Mouse (Mus musculus) liver, embryonic 11.5 days (tissue): ENCODE data around the gene Alyref. TPM values are rescaled to one million over a fixed set of nuclear protein-coding genes. Genes with fewer than 3 reads are reported as not detected.

Source experiments
- ATAC-seq: fragments of 200-750 bp; cut with Nextera tagmentation; replicated peaks from 2 replicates; pipeline ENCODE4 v1.8.0; 2017; ENCODE audit warnings: moderate number of reproducible peaks, mild to moderate bottlenecking, moderate TSS enrichment, moderate library complexity; ENCODE audit not compliant: low FRiP score
- DNase-seq: peaks from one replicate; pipeline ENCODE4 v3.0.0-alpha.2; 2017; ENCODE audit warnings: low spot score
- H3K27ac ChIP-seq: fragments of 300-500 bp; sonication (generic); 2 replicates; pipeline ENCODE4 v1.5.1; 2014; ENCODE audit warnings: mild to moderate bottlenecking, low read depth, low read length, control low read depth
- H3K27me3 ChIP-seq: fragments of 300-500 bp; sonication (generic); replicated peaks from 2 replicates; pipeline ENCODE4 v1.6.1; 2014; ENCODE audit warnings: low read length, mixed read lengths; ENCODE audit not compliant: control insufficient read depth, insufficient read depth
- H3K36me3 ChIP-seq: fragments of 300-500 bp; sonication (generic); 2 replicates; pipeline ENCODE4 v1.6.1; 2014; ENCODE audit warnings: mild to moderate bottlenecking, low read length, moderate library complexity, mixed read lengths; ENCODE audit not compliant: control insufficient read depth, insufficient read depth
- H3K4me1 ChIP-seq: fragments of 300-500 bp; sonication (generic); replicated peaks from 2 replicates; pipeline ENCODE4 v1.6.1; 2014; ENCODE audit warnings: low read length, mixed read lengths; ENCODE audit not compliant: control insufficient read depth, insufficient read depth
- H3K4me2 ChIP-seq: fragments of 300-500 bp; sonication (generic); 2 replicates; pipeline ENCODE4 v1.6.1; 2014; ENCODE audit warnings: mild to moderate bottlenecking, control low read depth, moderate library complexity
- H3K4me3 ChIP-seq: fragments of 300-500 bp; sonication (generic); 2 replicates; pipeline ENCODE4 v1.5.1; 2014; ENCODE audit warnings: low read depth, low read length, control low read depth
- H3K9ac ChIP-seq: fragments of 300-500 bp; sonication (generic); 2 replicates; pipeline ENCODE4 v1.6.1; 2014; ENCODE audit warnings: low read depth, low read length, control low read depth
- H3K9me3 ChIP-seq: fragments of 300-500 bp; sonication (generic); 2 replicates; pipeline ENCODE4 v1.6.1; 2016; ENCODE audit warnings: low read length, inconsistent platforms, mixed read lengths; ENCODE audit not compliant: control insufficient read depth
- WGBS: fragments of 180-500 bp; shearing (Covaris S2); extraction: QIAGEN DNeasy Blood & Tissue Kit; methylation state at CpG from one replicate; pipeline ENCODE4 v1.1.7; 2014; 5-methylcytosine and 5-hydroxymethylcytosine counted together
- microRNA-seq: library from miRNA; unstranded; fragments of <30 nt; microRNA quantifications from one replicate; pipeline ENCODE4, GENCODE M21; 2017; ENCODE audit warnings: borderline number of aligned reads
- polyA plus RNA-seq: library from polyadenylated mRNA; unstranded; fragments of >200 nt; fragmentation: Nextera tagmentation; extraction: Ambion mirVana; gene quantifications from 2 replicates; pipeline ENCODE4 v1.2.1, GENCODE M21; 2014

Alyref gene
- polyA plus RNA-seq, 1 experiment from 2014 or later: 601 TPM

GRCm38 (mm10) chr11:120549168-120549945, 48.8 kb downstream of the Alyref start, which contains the start of gene Mcrip1:
TSS of gene Mcrip1 (minus strand) at chr11:120549727.
- Histone ChIP-seq H3K4me2 (peak within 1 kb of the TSS; percentile 94), H3K4me3 (peak within 1 kb of the TSS; percentile 96), H3K27me3 (no peaks in the 10 kb centered on the region), H3K36me3 (peaks cover 5% of the 10 kb centered on the region), H3K9ac (peak within 1 kb of the TSS; percentile 97), H3K9me3 (no peaks in the 10 kb centered on the region), H3K27ac (peak within 1 kb of the TSS; percentile 98), H3K4me1 (peaks cover 23% of the 10 kb centered on the region)
- WGBS: 1% methylated on average over 81 of the region's 87 CpGs
- peak; percentile 88 for ATAC-seq
- DNase-seq: peak; percentile 87

- 19% methylated on average over 7 of the region's 7 CpGs for WGBS
- ATAC-seq (no peak), DNase-seq (no peak)
- Histone ChIP-seq H3K4me3 (peak overlapping the region; percentile 96), H3K4me1 (peaks cover 23% of the 10 kb centered on the region), H3K27ac (peak overlapping the region; percentile 98), H3K27me3 (no peaks in the 10 kb centered on the region), H3K36me3 (peaks cover 10% of the 10 kb centered on the region), H3K4me2 (peak overlapping the region; percentile 94), H3K9ac (peak overlapping the region; percentile 97), H3K9me3 (no peaks in the 10 kb centered on the region)
These were observed 49.4 kb downstream of the Alyref start for GRCm38 (mm10) chr11:120548786-120549167.

GRCm38 (mm10) chr11:120548214-120548613, 50.0 kb downstream of the Alyref start:
- 74% methylated on average over 3 of the region's 3 CpGs for WGBS
- peak overlapping the region; percentile 97 for H3K9ac ChIP-seq
- peak overlapping the region; percentile 96 for H3K4me3 ChIP-seq
- no peak for DNase-seq
- peak overlapping the region; percentile 98; the same call in 1 of the 2 replicates for H3K27ac ChIP-seq
- ATAC-seq: no peak
- H3K36me3 ChIP-seq: peaks cover 14% of the 10 kb centered on the region
- peaks cover 23% of the 10 kb centered on the region for H3K4me1 ChIP-seq
- H3K27me3 ChIP-seq: no peaks in the 10 kb centered on the region
- peak overlapping the region; percentile 94 for H3K4me2 ChIP-seq
- no peaks in the 10 kb centered on the region for H3K9me3 ChIP-seq

GRCm38 (mm10) chr11:120547469-120547868, 50.7 kb downstream of the Alyref start:
- Histone ChIP-seq H3K27ac (no peak overlapping the region; the same call in 1 of the 2 replicates), H3K9me3 (no peaks in the 10 kb centered on the region), H3K4me1 (peaks cover 23% of the 10 kb centered on the region), H3K27me3 (no peaks in the 10 kb centered on the region), H3K9ac (no peak overlapping the region), H3K4me3 (no peak overlapping the region), H3K36me3 (peaks cover 15% of the 10 kb centered on the region), H3K4me2 (no peak overlapping the region; the same call in 1 of the 2 replicates)
- WGBS: 54% methylated on average over 2 of the region's 2 CpGs
- DNase-seq: no peak
- no peak for ATAC-seq

- peaks cover 19% of the 10 kb centered on the region for H3K36me3 ChIP-seq
- DNase-seq (no peak), ATAC-seq (no peak)
- peaks cover 23% of the 10 kb centered on the region for H3K4me1 ChIP-seq
- no peaks in the 10 kb centered on the region for H3K9me3 ChIP-seq
- 94% methylated on average over 3 of the region's 3 CpGs for WGBS
- H3K27ac ChIP-seq: no peak overlapping the region
- no peaks in the 10 kb centered on the region for H3K27me3 ChIP-seq
- no peak overlapping the region for H3K4me3 ChIP-seq
- no peak overlapping the region for H3K9ac ChIP-seq
- H3K4me2 ChIP-seq: no peak overlapping the region
These were observed 52.2 kb downstream of the Alyref start for GRCm38 (mm10) chr11:120545964-120546363.

- Histone ChIP-seq H3K4me2 (no peak overlapping the region), H3K36me3 (peaks cover 19% of the 10 kb centered on the region), H3K9ac (no peak overlapping the region), H3K9me3 (no peaks in the 10 kb centered on the region), H3K27me3 (no peaks in the 10 kb centered on the region; the same call in 1 of the 2 replicates), H3K27ac (no peak overlapping the region), H3K4me1 (peaks cover 13% of the 10 kb centered on the region), H3K4me3 (no peak overlapping the region)
- ATAC-seq (no peak), DNase-seq (no peak)
- 83% methylated on average over 6 of the region's 6 CpGs for WGBS
These were observed 55.8 kb downstream of the Alyref start for GRCm38 (mm10) chr11:120542376-120542775.

Small RNAs within 50 kb of the gene (microRNA-seq; reads per million reads assigned to microRNA genes)
- 2.5 reads per million for gene Mir6936

Other genes with a start within 250 kb of the Alyref start
- gene Actg1, start 249.8 kb downstream of the Alyref start, polyA plus RNA-seq: 1,592 and 1,704 TPM in 2 replicates
- gene Fscn2, start 236.8 kb downstream of the Alyref start, polyA plus RNA-seq: 0.29 TPM in 1 of 2 replicates, not detected in the other
- 22.8 and 23.2 TPM in 2 replicates for gene Faap100, start 219.6 kb downstream of the Alyref start, polyA plus RNA-seq
- 44.5 and 47.2 TPM in 2 replicates for gene Nploc4, start 160.7 kb downstream of the Alyref start, polyA plus RNA-seq
- 0.10 TPM in 1 of 2 replicates, not detected in the other for gene Tspan10, start 155.7 kb downstream of the Alyref start, polyA plus RNA-seq
- 0.18 and 0.51 TPM in 2 replicates for gene Pde6g, start 144.9 kb downstream of the Alyref start, polyA plus RNA-seq
- 12.7 and 16.8 TPM in 2 replicates for gene Oxld1, start 140.3 kb downstream of the Alyref start, polyA plus RNA-seq
- gene Ccdc137, start 140.2 kb downstream of the Alyref start, polyA plus RNA-seq: 51.5 and 52.0 TPM in 2 replicates
- 39.1 and 40.2 TPM in 2 replicates for gene Arl16, start 130.8 kb downstream of the Alyref start, polyA plus RNA-seq
- 252 and 266 TPM in 2 replicates for gene Mrpl12, start 113.8 kb downstream of the Alyref start, polyA plus RNA-seq
- 65.5 and 70.6 TPM in 2 replicates for gene Slc25a10, start 106.5 kb downstream of the Alyref start, polyA plus RNA-seq
- gene Gcgr, start 67.7 kb downstream of the Alyref start, polyA plus RNA-seq: 7.6 and 7.7 TPM in 2 replicates
- 117 and 123 TPM in 2 replicates for gene Mcrip1, start 48.6 kb downstream of the Alyref start, polyA plus RNA-seq
- gene Ppp1r27, start 47.2 kb downstream of the Alyref start, polyA plus RNA-seq: not detected in 2 replicates
- 648 and 680 TPM in 2 replicates for gene P4hb, start 25.1 kb downstream of the Alyref start, polyA plus RNA-seq
- 557 and 561 TPM in 2 replicates for gene Arhgdia, start 16.7 kb downstream of the Alyref start, polyA plus RNA-seq
- 200 and 208 TPM in 2 replicates for gene Anapc11, start 56 bp upstream of the Alyref start, polyA plus RNA-seq
- gene Npb, start 10.1 kb upstream of the Alyref start, polyA plus RNA-seq: 3.6 and 6.3 TPM in 2 replicates
- 165 and 175 TPM in 2 replicates for gene Pcyt2, start 19.6 kb upstream of the Alyref start, polyA plus RNA-seq
- 48.6 and 54.8 TPM in 2 replicates for gene Sirt7, start 26.9 kb upstream of the Alyref start, polyA plus RNA-seq
- 32.6 and 34.8 TPM in 2 replicates for gene Mafg, start 35.2 kb upstream of the Alyref start, polyA plus RNA-seq
- gene Pycr1, start 45.4 kb upstream of the Alyref start, polyA plus RNA-seq: 18.5 and 21.2 TPM in 2 replicates
- 0.34 and 0.60 TPM in 2 replicates for gene Myadml2, start 49.8 kb upstream of the Alyref start, polyA plus RNA-seq
- gene Notum, start 62.8 kb upstream of the Alyref start, polyA plus RNA-seq: 0.51 and 0.52 TPM in 2 replicates
- gene Aspscr1, start 74.6 kb upstream of the Alyref start, polyA plus RNA-seq: 83.7 and 97.1 TPM in 2 replicates
- 178 and 192 TPM in 2 replicates for gene Cenpx, start 115.4 kb upstream of the Alyref start, polyA plus RNA-seq
- gene Lrrc45, start 115.6 kb upstream of the Alyref start, polyA plus RNA-seq: 34.2 and 38.3 TPM in 2 replicates
- 1.2 and 1.8 TPM in 2 replicates for gene Rac3, start 123.1 kb upstream of the Alyref start, polyA plus RNA-seq
- 12.9 and 13.2 TPM in 2 replicates for gene Dcxr, start 128.9 kb upstream of the Alyref start, polyA plus RNA-seq
- 0.22 and 0.32 TPM in 2 replicates for gene Cbr2, start 133.7 kb upstream of the Alyref start, polyA plus RNA-seq
- 11.4 and 17.5 TPM in 2 replicates for gene Hmga1b, start 164.4 kb upstream of the Alyref start, polyA plus RNA-seq
- 30.3 and 33.4 TPM in 2 replicates for gene Rfng, start 185.8 kb upstream of the Alyref start, polyA plus RNA-seq
- 209 and 210 TPM in 2 replicates for gene Gps1, start 185.9 kb upstream of the Alyref start, polyA plus RNA-seq
- gene Dus1l, start 198.0 kb upstream of the Alyref start, polyA plus RNA-seq: 132 and 139 TPM in 2 replicates
- 71.3 and 80.0 TPM in 2 replicates for gene Fasn, start 226.2 kb upstream of the Alyref start, polyA plus RNA-seq